Mouse (Mus musculus) frontal cortex, adult (tissue): ENCODE measurements around the gene Med23.

Experiments used
- ATAC-seq: cut with Nextera tagmentation; 2 replicates; pipeline ENCODE4 v1.9.2; 2017; ENCODE audit warnings: mild to moderate bottlenecking, moderate library complexity, mixed read lengths; ENCODE audit not compliant: low TSS enrichment

Med23 gene

DNA sequence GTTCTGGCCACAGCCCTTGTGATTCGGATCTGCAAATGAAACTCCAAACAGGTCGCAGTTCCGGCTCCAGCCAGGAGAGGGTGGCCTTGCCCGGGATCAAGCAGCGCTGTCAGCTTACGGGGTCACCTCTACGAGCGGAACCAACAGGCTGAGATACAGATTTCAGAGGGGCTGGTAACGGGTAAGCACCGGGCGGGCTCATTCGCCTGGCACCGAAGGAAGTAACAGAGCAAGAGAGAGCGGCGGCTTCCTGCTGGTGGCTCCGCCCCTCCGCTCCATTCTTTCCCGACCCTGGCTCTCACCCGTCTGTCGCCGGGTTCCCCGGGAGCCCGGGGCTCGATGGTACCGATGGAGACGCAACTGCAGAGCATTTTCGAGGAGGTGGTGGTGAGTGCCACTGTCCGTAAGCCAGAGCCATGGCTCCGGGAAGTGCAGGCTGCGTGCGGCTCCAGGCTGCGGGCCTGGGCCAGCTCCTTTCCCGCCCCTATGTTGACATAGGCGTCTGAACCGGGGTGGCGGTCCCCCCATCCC, at the start of gene Med23:
Med23 (plus strand) TSS at position 227 of the 531 bp plus-strand sequence.
- peak; percentile 100 for ATAC-seq

DNA sequence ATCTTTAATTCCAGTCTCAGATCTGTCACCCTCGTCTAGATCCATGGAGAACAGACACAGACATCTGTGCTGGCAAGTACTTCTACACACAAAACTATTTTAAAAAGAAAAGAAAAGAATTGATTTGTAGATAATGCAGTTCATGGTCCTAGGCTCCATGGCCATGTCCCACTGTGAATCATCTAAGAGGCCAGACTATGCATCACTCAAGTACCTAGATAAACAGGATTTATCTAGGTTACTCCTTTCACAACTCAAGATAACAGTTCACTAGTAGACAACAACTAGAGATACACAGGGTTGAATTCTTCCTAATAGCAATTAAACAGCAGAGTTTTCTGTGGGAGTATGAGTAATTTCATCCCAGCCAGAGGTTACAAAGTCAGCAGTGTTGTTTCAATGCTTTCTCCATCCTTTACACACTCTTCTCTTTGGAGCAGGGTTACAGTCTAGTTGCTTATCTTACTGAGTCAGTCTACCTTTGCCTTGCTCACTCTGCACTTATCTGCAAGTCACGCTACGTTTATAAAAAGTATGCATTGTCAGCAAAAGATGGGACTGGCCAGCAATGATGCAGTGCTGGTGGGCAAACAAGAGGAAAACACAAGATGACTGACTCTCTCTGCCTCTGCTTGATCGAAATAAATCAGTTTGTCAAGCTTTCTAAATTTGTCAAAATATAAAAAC, 47.7 kb upstream of the Med23 start:
- no peak for ATAC-seq

DNA sequence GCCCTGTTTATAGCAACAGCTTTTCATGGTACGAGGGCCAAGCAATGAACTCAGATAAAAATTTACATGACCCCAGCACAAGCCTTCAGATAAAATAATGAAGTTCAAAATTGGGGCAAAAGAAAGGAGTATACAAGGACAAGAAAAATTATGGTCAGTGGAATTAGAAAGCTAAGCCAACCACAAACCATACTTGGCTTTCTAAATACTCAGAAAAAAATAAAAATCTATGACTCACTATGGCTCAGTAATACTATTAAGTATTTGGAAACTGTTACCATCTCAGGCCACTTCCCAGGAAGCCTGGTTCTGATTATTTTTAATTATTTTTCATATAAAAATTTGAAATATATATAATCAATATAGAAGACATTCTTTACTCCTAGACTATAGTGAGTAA, 46.9 kb upstream of the Med23 start:
- no peak for ATAC-seq

DNA sequence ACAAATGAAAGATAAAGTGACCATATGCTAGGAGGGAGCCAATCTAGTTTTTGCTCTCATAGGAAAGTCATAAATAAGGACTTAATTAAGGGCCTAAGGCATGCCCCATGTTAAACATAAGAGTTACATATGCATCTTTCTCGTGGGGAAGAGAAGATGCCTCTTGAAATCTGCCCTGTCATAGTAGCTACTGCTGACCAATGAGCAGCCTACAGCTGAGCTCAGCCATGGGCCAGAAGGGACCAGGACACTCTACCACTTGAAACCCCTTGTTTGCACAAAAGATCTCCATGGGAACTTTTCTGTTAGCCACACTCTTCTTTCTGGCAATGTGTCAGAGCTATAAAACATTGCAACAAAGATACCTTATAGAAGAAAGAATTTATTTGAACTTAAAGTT, 46.5 kb upstream of the Med23 start:
- ATAC-seq: no peak

DNA sequence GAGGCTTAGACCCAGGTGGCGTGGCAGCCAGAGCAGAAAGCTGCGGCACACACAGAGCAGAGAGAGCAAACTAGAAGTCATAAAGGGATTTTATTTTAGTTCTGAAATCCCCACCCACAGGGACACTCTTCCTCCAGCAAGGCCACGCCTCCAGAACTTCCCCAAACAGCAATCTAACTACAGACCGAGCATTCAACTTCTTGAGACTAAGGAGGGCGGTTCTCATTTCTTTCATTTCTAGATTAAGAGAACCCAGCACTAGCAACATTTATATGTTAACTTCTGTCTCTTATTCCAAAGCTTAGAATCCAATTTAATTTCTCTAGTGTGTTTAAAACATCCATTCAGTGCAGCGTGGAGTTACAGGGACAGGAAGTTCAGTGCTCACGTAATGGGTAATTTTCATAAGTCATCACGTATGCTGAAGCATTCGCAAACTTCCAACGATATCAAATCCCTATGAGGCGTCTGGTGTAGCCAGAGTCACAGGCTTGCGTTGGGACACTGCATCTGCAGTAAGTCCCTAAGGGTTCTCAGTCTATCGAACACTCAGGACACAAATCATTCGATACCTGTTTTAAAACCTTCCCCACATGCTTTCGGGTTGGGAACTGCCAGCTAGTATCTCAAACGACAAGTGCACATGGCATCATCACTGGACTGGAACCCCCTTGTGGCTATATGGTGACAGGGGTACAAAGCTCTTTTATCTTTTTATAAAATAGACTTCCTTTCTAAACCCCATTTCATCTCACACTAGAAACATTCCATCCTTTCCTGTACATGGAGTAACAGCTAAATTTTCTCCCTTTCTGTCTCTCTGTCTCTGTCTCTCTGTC, 45.9 kb upstream of the Med23 start:
- peak; percentile 41; the same call in 1 of the 2 replicates for ATAC-seq

DNA sequence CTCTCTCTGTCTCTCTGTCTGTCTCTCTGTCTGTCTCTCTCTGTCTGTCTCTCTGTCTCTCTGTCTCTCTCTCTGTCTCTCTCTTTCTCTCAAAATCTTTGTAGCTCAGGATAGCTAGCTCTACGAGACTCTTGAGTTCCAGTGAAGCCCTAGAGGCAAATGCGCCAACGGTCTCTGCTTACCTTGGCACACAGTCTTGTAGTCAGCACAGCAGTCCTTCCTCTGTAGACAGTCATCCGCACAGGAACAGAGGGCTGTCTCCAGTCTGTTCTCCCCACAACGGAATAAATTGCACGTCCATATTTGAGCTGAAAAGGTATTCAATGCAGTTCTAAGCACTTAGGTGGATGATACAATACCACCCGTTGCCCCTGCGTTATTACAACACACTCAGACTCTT, 45.2 kb upstream of the Med23 start:
- ATAC-seq: no peak

DNA sequence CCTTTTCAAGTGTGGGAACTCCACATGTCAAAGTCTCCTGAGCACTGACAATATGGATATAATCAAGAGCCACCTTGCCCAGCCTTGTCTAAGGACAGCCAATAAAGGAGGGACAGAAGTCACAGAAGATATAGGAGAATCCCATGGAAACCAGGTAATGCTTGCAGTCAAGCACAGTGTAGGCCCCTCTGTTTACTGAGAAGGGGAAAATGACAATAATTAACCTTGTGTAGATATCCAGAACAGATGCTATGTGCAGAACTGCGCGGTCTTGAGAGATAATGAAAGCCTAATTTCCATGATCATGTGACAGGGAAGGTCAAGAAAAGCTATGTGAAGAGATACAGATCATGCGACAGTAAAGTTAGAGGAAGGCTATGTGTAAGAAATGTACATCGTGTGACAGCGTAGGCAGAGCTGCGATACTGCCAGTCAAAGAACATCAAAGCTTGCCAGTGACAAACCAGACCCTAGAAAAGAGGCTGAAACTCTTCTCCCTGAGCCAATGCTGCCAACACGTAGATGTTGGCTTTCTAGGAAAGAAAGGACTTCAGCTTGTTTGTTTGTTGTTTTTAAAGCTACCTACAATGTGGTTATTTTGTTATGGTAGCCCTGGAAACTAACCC, 44.2 kb upstream of the Med23 start:
- ATAC-seq: no peak

DNA sequence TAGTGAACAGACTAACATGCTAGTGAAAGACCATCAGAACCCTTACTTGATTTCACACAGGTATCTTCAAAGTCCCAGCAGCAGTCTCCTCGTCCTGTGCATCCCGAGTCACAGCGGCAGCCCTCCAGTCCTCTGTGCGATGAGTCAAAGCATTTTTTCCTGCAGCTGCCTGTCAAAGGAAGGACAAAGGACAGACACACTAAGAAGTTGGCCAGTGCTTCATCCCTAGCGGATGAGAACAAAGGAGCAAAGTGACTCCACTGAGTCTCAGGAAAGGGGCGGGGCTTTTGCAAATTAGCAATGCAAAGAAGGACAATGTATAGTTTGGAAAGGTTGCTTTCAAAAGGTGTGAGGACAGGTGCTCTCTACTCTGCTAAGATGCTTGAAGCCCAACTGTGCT, 43.7 kb upstream of the Med23 start:
- ATAC-seq: no peak

DNA sequence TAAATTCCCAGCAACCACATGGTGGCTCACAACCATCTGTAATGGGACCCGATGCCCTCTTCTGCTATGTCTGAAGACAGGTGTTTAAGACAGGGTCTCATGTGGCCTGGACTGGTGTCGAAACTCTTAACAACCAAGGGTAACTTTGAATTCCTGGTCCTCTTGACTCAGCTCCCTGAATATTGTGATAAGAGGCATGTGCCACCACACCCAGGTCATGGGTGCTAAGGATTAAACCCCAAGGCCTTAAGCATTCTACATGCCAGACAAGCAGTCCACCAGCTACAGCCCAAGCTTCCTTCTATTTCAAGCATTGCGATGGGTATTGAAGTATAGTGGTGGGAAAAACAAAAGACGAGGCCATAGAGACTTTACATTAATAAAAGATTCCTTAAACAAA, 41.6 kb upstream of the Med23 start:
- ATAC-seq: no peak

DNA sequence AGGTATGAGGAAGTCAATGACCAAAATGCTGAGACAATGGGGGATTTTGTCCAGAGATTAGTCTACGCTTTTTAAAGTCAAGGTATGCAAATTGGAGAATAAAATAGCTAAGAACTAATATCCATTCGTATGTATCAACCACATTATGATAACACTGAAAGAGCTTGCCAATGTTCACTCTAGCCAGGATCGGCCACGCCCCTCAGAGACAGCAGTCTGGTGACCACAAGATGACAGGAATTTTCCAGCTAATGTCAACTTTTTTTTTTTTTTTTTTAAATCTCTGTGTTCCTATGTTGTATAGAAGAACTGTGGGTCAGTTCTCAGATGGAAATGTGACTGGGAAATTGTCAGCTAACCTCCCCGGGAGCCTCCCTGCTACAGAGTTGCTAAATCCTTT, 39.3 kb upstream of the Med23 start:
- no peak for ATAC-seq

DNA sequence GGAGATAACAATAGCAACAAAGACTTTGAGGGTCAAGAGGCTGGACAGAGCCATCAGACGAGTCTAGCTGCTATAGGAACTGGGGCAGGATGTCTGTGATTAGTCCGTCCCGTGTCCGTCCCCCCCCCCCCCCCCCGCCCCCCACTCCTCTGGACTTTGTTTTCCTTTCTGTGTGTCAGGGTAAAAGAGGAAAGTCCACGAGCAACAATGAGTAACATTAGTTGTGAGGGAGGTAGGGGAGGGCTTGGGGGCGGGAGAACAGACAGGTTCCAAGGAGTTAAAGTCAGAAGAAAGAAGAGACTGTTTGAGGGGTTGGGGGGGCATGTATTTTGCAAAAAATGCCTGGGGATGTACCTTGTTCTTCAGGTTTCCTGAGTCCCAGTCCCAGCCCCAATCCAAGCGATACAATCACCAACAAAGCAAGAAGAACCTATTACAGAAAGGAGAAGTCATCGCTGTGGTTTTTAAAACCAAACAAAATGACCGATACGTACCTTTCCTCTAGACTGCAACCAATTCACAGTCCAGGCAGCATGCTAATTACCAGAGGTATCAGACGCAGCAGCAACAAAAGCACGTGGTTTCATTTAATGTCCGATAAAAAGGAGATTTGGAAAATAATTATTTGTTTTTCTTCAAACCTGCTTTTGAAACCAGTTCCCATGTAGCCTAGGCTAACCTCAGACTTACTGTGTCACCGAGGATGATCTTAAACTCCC, 38.2 kb upstream of the Med23 start:
- ATAC-seq: no peak

DNA sequence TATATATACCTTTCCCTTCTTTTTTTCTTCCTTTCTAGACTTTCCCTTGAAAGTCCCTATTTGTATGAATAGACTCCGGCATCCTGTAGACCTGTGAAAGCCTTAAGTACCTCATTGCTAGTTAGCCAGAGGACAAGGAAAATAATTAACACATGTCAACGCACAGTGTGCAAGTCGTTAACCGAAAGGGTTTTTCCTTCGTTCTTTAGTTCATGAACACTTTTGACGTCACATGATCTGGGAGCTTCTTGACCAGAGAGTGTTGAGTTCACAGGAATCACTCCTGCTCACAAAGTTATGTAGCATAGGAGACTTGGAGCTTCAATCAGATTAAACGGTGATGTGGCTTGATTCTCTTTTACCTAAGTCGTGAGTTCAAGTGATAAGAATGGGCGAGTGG, 37.5 kb upstream of the Med23 start:
- no peak for ATAC-seq

DNA sequence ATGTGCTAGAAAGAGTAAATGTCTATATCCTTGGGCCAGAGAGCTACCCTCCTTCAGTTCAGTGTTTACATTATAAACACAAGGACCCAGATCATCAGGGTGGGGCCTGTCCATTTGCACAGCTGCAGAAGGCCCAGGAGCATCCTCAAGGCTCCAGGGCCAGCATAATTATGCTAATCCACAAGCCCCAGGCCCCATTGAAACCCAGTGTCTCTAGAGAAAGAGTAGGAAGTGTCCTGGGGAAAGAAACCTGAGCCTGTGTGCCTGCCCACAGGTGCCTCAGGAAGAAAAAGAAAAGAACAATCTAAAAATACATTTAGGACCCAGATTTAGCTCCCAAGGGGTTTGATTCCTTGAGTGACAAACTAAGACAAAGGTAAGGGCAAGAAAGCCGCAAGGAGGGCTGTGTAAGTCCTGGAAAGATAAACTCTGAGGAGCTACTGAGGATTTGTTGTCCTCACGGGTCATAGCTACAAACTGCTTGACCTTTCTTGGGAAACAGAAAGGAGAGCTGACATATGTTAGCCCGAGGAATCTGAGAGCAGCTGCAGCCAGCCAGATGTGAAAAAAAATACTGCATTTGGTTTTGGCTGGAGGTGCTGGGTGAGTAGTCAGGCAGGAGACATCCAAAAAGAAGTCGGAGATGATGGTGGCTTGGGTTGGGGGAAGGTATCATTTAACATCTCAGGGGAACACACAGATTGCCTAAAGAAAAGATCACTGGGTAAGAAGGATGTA, 35.0 kb upstream of the Med23 start:
- no peak for ATAC-seq

DNA sequence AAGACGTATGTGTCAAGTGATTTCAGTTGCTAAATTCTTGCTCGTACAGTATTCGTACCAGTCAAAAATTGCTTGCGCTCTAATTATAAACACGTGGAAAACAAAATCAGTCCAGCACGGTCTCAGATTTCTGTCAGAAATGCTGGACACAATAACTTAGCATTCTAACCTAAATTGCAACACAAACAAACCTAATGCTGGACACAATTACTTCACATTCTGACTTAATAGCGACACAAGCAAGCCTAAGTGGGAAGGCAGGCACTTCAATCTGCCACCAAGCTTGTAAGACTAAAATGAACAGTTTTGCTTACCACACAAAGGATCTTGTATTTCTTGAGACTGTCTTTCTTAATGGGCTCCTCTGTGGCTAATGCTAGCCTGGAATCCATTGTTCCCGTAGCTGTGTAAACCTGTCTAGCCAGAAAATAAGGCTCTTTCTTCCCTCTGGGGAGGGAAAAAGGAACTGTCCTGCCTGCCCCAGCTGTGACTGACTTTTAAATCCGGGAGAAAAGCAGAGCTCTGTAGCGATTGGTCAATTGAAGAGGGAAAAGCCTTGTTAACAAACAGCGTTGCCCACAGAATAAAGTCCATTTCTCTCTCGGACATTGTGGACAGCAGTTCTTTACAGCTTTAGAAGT, 34.0 kb upstream of the Med23 start:
- peak; percentile 50 for ATAC-seq

DNA sequence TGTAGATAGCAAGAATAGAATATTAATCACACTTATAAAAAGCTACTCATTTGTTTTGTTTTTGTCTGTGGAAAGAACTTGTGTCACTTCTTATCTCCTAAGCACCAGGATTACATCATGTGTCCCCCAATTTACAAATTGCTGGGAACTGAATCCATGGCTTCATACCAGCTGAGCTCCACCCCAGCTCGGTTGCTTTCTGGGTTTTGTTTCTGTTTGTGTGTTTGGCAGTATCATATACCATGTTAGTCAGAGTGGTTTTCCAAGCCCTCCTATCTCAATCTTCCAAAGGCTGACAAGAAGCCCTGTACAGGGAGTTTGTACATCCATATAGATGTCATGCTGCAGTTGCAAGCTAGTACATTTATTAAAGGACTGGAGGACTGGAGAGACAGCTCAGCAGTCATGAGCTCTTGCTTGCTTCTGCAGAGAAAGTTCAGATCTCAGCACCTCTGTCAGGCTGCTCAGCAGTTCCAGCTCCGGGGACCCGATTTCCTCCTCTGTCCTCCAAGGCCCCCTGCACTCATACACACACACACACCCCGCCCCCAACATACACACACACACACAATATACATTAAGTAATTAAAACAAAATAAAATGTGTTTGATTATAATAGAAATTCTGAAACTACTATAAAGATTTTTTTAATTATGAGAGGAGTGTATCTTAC, 33.3 kb upstream of the Med23 start:
- no peak for ATAC-seq

DNA sequence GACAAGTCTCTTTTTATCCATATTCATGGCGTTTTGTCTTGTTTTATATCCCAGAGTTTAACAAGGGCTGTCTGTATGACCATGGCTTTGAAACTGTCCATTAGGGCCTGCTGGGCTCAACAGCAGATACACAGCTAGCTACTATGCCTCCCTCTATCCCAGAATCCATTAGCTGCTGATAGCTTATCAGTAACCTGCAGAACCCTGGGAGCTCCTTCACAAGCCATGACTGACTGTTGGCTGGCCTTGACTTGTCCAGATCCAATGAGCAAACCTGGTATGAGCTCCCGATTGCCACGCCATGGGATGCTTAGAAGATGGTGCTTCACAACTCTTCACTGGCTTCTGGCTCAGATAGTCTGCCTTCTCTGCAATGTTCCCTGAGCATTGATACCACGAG, 29.0 kb upstream of the Med23 start:
- ATAC-seq: no peak

DNA sequence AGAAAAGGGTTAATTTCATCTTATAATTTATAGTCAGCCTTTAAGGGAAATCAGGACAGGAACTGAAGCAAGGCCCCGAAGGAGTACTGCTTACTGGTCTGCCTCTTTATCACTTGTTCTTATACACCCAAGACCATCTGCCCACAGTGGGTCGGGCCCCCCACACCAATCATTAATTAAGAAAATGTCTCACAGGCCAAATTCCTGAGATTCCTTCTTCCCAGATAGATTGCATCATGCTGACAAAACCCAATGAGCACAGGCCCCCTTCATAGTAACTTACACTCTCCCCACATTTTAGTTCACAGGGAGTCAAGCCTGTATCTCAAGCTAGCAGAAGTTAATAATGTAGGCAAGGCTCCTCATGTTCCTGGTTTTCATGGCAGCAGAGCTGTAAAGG, 27.8 kb upstream of the Med23 start:
- no peak for ATAC-seq

DNA sequence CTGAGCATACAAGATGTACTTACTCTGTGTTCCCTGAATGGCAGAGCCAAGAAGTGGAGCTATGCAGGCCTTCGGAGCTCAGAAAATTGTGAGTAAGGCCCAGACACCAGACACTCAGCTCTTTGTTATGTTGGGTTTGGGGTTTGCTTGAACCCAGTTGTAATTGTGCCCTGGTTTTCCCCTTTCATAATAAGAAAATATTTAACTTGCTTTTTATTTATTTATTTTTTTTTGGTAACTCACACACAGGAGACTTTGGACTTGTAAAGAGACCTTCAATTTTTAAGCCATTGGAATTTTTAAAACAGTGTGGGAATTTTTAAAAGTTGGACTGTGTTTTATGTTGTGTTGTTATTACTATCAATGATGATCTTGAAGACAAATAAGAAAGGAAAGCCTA, 27.1 kb upstream of the Med23 start, which contains the start of gene Enpp3:
Enpp3 (minus strand) TSS at position 148 of the 400 bp plus-strand sequence.
- no peak for ATAC-seq

DNA sequence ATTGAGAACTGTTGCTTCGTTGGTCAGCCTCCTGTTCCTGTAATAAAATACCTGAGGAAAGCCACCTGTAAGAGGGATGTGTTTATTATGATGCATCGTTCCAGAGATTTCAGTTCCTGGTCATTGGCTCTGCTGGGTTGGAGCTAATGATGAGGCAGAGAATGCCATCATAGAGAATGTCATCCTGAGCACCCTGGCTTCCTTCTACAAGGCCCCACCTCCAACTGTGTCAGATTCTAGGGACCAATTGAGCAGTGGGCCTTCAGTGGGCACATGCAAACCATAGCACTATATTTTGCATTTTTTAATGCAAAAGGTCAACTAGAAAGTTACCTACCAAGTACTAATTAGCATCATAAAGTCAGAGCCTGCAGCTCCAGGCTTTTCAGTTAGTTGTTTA, 6.6 kb upstream of the Med23 start:
- ATAC-seq: no peak

DNA sequence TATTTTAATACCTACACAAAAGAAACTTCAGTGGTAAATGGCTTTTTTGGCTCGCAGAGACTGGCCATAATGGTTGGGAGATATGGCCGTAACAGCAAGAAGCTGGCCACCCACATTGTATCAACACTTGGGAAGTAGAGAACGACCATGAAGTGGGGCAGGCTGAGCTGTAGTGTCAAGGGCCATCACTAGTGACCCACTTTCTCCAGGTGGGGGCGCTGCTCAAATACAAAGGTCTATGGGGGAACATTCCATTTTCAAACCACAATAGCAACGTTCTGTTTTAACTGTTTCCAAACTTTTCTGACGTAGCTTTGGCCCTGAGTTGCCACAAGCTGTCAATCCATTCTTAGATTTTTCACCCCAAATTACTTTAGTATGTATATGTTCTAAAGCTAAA, 5.4 kb upstream of the Med23 start:
- no peak for ATAC-seq
